Mouse (Mus musculus) spleen, adult 2 months (tissue): ENCODE measurements around the gene Prkaca.
"Not testable (repeated sequence)": the region's sequence is repeated elsewhere in the genome, so short reads cannot be mapped to it uniquely, and the experiment has no call there.

ENCODE experiments used
- CTCF ChIP-seq: fragments of 200-500 bp; IDR thresholded peaks from 2 replicates; pipeline ENCODE4 v1.5.1; 2011; ENCODE audit warnings: mild to moderate bottlenecking, inconsistent platforms; ENCODE audit not compliant: insufficient read depth, insufficient read length, insufficient replicate concordance; ENCODE audit errors: extremely low read depth
- POLR2A ChIP-seq: fragments of 200-500 bp; IDR thresholded peaks from 2 replicates; pipeline ENCODE4 v1.6.1; 2011; ENCODE audit warnings: low read depth, low read length, inconsistent platforms

DNA sequence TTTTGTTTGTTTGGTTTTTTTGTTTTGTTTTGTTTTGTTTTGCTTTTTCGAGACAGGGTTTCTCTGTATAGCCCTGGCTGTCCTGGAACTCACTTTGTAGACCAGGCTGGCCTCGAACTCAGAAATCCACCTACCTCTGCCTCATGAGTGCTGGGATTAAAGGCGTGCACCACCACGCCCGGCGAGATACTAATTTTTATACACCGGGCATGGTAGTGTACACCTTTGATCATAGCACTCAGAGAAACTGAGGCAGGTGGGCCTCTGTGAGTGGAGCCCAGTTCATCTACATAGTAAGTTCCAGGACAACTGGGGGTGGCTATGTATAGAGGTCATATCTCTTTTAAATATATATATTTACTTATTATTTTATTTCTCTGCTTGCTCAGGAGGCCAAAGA, 32.7 kb downstream of the Prkaca start:
- not testable (repeated sequence) for TF ChIP-seq CTCF, POLR2A
